Mouse (Mus musculus) heart, embryonic 14.5 days (tissue): ENCODE data around the gene Fam189a1. TPM values are rescaled to one million over a fixed set of nuclear protein-coding genes. Genes with fewer than 3 reads are reported as not detected.

Experiments used
- ATAC-seq: fragments of 200-750 bp; cut with Nextera tagmentation; 2 replicates; pipeline ENCODE4 v1.8.0; 2017; ENCODE audit warnings: low read depth, moderate TSS enrichment; ENCODE audit not compliant: insufficient number of reproducible peaks, insufficient read depth, low FRiP score
- H3K27ac ChIP-seq, 2 experiments: fragments of 200-500 bp in 1 of 2; fragments of 300-500 bp in 1 of 2; sonication (generic) in 1 of 2; replicated peaks in 1 of 2; 2 replicates each; pipeline ENCODE4 v1.5.1; 2012 to 2014; ENCODE audit warnings: low read depth in 2 of 2, low read length in 2 of 2, control low read depth in 1 of 2, mild to moderate bottlenecking in 1 of 2, mixed read lengths in 1 of 2; ENCODE audit not compliant: control insufficient read depth in 1 of 2, insufficient read depth in 1 of 2
- H3K27me3 ChIP-seq: fragments of 300-500 bp; sonication (generic); 2 replicates; pipeline ENCODE4 v1.6.1; 2014; ENCODE audit warnings: mild to moderate bottlenecking, low read length, control low read depth; ENCODE audit not compliant: control insufficient read depth, insufficient read depth
- H3K36me3 ChIP-seq: fragments of 300-500 bp; sonication (generic); 2 replicates; pipeline ENCODE4 v1.6.1; 2014; ENCODE audit warnings: mild to moderate bottlenecking, control low read depth, low read length, mixed read lengths; ENCODE audit not compliant: control insufficient read depth, insufficient read depth
- H3K4me1 ChIP-seq, 2 experiments: fragments of 200-500 bp in 1 of 2; fragments of 300-500 bp in 1 of 2; sonication (generic) in 1 of 2; 2 replicates each; pipeline ENCODE4 v1.6.1; 2012 to 2014; ENCODE audit warnings: low read length in 2 of 2, control low read depth in 1 of 2, mixed read lengths in 1 of 2; ENCODE audit not compliant: control insufficient read depth in 2 of 2, insufficient read depth in 2 of 2
- H3K4me2 ChIP-seq: fragments of 300-500 bp; sonication (generic); 2 replicates; pipeline ENCODE4 v1.6.1; 2014; ENCODE audit warnings: mild to moderate bottlenecking, low read length
- H3K4me3 ChIP-seq, 2 experiments: fragments of 200-500 bp in 1 of 2; fragments of 300-500 bp in 1 of 2; sonication (generic) in 1 of 2; 2 replicates each; pipeline ENCODE4 v1.5.1; 2012 to 2014; ENCODE audit warnings: low read length in 2 of 2, mild to moderate bottlenecking in 2 of 2, control low read depth in 1 of 2, low read depth in 1 of 2, moderate library complexity in 1 of 2; ENCODE audit not compliant: control insufficient read depth in 1 of 2, insufficient read depth in 1 of 2
- H3K9ac ChIP-seq: fragments of 300-500 bp; sonication (generic); 2 replicates; pipeline ENCODE4 v1.6.1; 2014; ENCODE audit warnings: mild to moderate bottlenecking, low read length
- H3K9me3 ChIP-seq: fragments of 300-500 bp; sonication (generic); 2 replicates; pipeline ENCODE4 v1.6.1; 2016; ENCODE audit warnings: low read length, control low read depth; ENCODE audit not compliant: control insufficient read depth
- WGBS: fragments of 180-500 bp; shearing (Covaris S2); extraction: QIAGEN DNeasy Blood & Tissue Kit; methylation state at CpG from one replicate; pipeline ENCODE4 v1.1.7; 2014; 5-methylcytosine and 5-hydroxymethylcytosine counted together
- polyA plus RNA-seq: library from polyadenylated mRNA; unstranded; fragments of >200 nt; fragmentation: Nextera tagmentation; extraction: Ambion mirVana; gene quantifications from 2 replicates; pipeline ENCODE4 v1.2.1, GENCODE M21; 2014

Gene Fam189a1
- polyA plus RNA-seq, 1 experiment from 2014 or later: 0.77 TPM

GRCm38 (mm10) chr7:65041106-65041505 is 115.3 kb downstream of the Fam189a1 start:
- H3K27me3 ChIP-seq: no peaks in the 10 kb centered on the region
- H3K9ac ChIP-seq: no peak overlapping the region
- H3K36me3 ChIP-seq: no peaks in the 10 kb centered on the region
- H3K4me2 ChIP-seq: no peak overlapping the region
- WGBS: 91% methylated on average over 7 of the region's 7 CpGs
- no peak overlapping the region for H3K4me3 ChIP-seq
- no peak overlapping the region for H3K27ac ChIP-seq
- no peaks in the 10 kb centered on the region for H3K4me1 ChIP-seq
- H3K9me3 ChIP-seq: no peaks in the 10 kb centered on the region
- ATAC-seq: no peak

DNA sequence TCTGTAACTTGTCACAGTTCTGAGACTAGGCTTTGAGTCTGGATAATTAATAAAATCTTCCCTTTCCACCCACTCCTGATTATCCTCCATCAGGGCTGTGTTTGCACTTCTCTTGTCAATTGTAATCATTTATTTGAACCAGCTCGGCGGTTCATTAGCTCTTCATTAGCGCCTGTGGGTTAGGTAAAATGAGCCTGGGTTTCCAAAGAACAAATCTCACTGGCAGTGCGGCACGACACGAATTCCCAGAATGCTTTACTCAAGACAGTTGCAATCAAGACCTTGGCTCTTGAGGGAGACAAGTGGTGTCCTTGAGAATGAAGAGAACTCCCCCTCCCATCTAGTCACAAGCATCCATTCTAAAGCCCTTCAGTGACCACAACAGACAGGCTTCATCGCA is 124.6 kb downstream of the Fam189a1 start:
- Histone ChIP-seq H3K36me3 (no peaks in the 10 kb centered on the region), H3K9ac (no peak overlapping the region), H3K27me3 (no peaks in the 10 kb centered on the region), H3K9me3 (no peaks in the 10 kb centered on the region), H3K4me3 (no peak overlapping the region), H3K4me2 (no peak overlapping the region), H3K4me1 (no peaks in the 10 kb centered on the region), H3K27ac (no peak overlapping the region)
- no peak for ATAC-seq
- 67% methylated on average over 7 of the region's 7 CpGs for WGBS

- H3K27me3 ChIP-seq: no peaks in the 10 kb centered on the region
- no peak overlapping the region for H3K4me2 ChIP-seq
- H3K4me3 ChIP-seq: no peak overlapping the region
- H3K9me3 ChIP-seq: no peaks in the 10 kb centered on the region
- no peak overlapping the region for H3K9ac ChIP-seq
- no peaks in the 10 kb centered on the region for H3K4me1 ChIP-seq
- ATAC-seq: no peak
- 86% methylated on average over 6 of the region's 6 CpGs for WGBS
- no peak overlapping the region for H3K27ac ChIP-seq
- H3K36me3 ChIP-seq: no peaks in the 10 kb centered on the region
These were observed 125.2 kb downstream of the Fam189a1 start for GRCm38 (mm10) chr7:65031195-65031594.

- Histone ChIP-seq H3K4me2 (no peak overlapping the region), H3K36me3 (no peaks in the 10 kb centered on the region), H3K9ac (no peak overlapping the region), H3K4me1 (no peaks in the 10 kb centered on the region), H3K9me3 (0 out of 2 replicates have a peak, but pooled peaks cover 6% of the 10 kb centered on the region), H3K4me3 (no peak overlapping the region), H3K27ac (no peak overlapping the region), H3K27me3 (no peaks in the 10 kb centered on the region)
- WGBS: 82% methylated on average over 16 of the region's 16 CpGs
- ATAC-seq: no peak
These were observed 126.4 kb downstream of the Fam189a1 start for GRCm38 (mm10) chr7:65029985-65030384.

DNA sequence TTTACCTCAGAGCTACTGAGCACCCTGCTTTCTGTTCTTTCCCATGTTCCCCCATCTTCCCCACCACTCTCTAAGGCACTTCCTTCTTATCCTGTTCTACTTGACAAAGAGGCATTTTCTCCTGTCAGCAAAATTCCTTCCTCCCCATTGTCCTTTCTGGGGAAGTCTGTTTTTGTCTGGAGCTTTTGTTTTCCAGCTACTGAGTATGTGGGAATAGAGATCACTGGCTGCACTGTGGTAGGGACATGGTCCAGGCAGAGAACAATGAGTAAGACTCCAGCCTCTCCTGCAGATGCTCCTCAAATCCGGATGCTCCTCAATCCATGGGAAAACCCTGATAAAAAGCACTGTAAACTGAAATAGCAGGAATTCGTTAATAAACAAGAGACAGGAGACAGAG is 135.1 kb downstream of the Fam189a1 start:
- H3K9ac ChIP-seq: no peak overlapping the region
- no peaks in the 10 kb centered on the region for H3K4me1 ChIP-seq
- WGBS: 39% methylated on average over 2 of the region's 2 CpGs
- H3K9me3 ChIP-seq: 0 out of 2 replicates have a peak, but pooled peaks cover 6% of the 10 kb centered on the region
- H3K27ac ChIP-seq: no peak overlapping the region
- H3K36me3 ChIP-seq: no peaks in the 10 kb centered on the region
- H3K27me3 ChIP-seq: no peaks in the 10 kb centered on the region
- no peak overlapping the region for H3K4me3 ChIP-seq
- no peak for ATAC-seq
- H3K4me2 ChIP-seq: no peak overlapping the region

GRCm38 (mm10) chr7:65018036-65018679 is 138.2 kb downstream of the Fam189a1 start:
- H3K9ac ChIP-seq: no peak overlapping the region
- no peaks in the 10 kb centered on the region for H3K36me3 ChIP-seq
- H3K9me3 ChIP-seq: no peaks in the 10 kb centered on the region
- WGBS: 75% methylated on average over 8 of the region's 8 CpGs
- H3K4me1 ChIP-seq: no peaks in the 10 kb centered on the region
- ATAC-seq: no peak
- no peaks in the 10 kb centered on the region for H3K27me3 ChIP-seq
- no peak overlapping the region for H3K4me3 ChIP-seq
- no peak overlapping the region for H3K27ac ChIP-seq
- no peak overlapping the region for H3K4me2 ChIP-seq

GRCm38 (mm10) chr7:65017348-65017747 is 139.0 kb downstream of the Fam189a1 start:
- no peaks in the 10 kb centered on the region for H3K36me3 ChIP-seq
- WGBS: 77% methylated on average over 5 of the region's 5 CpGs
- no peaks in the 10 kb centered on the region for H3K9me3 ChIP-seq
- no peaks in the 10 kb centered on the region for H3K27me3 ChIP-seq
- H3K4me1 ChIP-seq: no peaks in the 10 kb centered on the region
- no peak overlapping the region for H3K4me3 ChIP-seq
- no peak overlapping the region for H3K4me2 ChIP-seq
- no peak overlapping the region for H3K27ac ChIP-seq
- ATAC-seq: no peak
- H3K9ac ChIP-seq: no peak overlapping the region

GRCm38 (mm10) chr7:65011133-65011532 is 145.2 kb downstream of the Fam189a1 start:
- Histone ChIP-seq H3K27ac (peak overlapping the region; percentile 15 to 30; a peak in 2 of 4 replicates), H3K36me3 (no peaks in the 10 kb centered on the region), H3K4me2 (no peak overlapping the region), H3K27me3 (no peaks in the 10 kb centered on the region), H3K4me3 (no peak overlapping the region), H3K9ac (no peak overlapping the region), H3K9me3 (no peaks in the 10 kb centered on the region), H3K4me1 (peaks cover 4 to 8% of the 10 kb centered on the region in 2 experiments)
- 30% methylated on average over 6 of the region's 6 CpGs for WGBS
- peak; percentile 64; the same call in 1 of the 2 replicates for ATAC-seq
